Mouse (Mus musculus) myocyte (in vitro differentiated cells): ENCODE results near the gene Aif1. TPM values are rescaled to one million over a fixed set of nuclear protein-coding genes. Genes with fewer than 3 reads are reported as not detected.

ENCODE experiments used
- H3K27me3 ChIP-seq: one replicate; pipeline ENCODE4 v1.6.1; 2011; ENCODE audit not compliant: control insufficient read depth, insufficient read depth, insufficient read length
- H3K36me3 ChIP-seq: one replicate; pipeline ENCODE4 v1.6.1; 2011; ENCODE audit not compliant: control insufficient read depth, insufficient read depth
- H3K4me2 ChIP-seq: one replicate; pipeline ENCODE4 v1.6.1; 2011; ENCODE audit warnings: low read depth, control low read depth
- H3K4me3 ChIP-seq: one replicate; pipeline ENCODE4 v1.5.1; 2011; ENCODE audit warnings: mild to moderate bottlenecking, control low read depth, moderate library complexity
- H3K79me2 ChIP-seq: one replicate; pipeline ENCODE4 v1.6.1; 2011; ENCODE audit not compliant: control insufficient read depth, insufficient read depth
- H3ac ChIP-seq: one replicate; pipeline ENCODE4 v1.6.1; 2011; ENCODE audit not compliant: control insufficient read depth, insufficient read length
- CEBPB ChIP-seq: IDR thresholded peaks from 2 replicates; pipeline ENCODE4 v1.6.1; 2011; ENCODE audit warnings: mild to moderate bottlenecking, moderate library complexity; ENCODE audit not compliant: poor library complexity, insufficient read depth, severe bottlenecking
- E2F4 ChIP-seq: IDR thresholded peaks from one replicate; pipeline ENCODE4 v1.6.1; 2011; ENCODE audit warnings: mild to moderate bottlenecking, control low read depth, moderate library complexity; ENCODE audit not compliant: insufficient read depth
- MAX ChIP-seq: IDR thresholded peaks from one replicate; pipeline ENCODE4 v1.6.1; 2011; ENCODE audit warnings: low read depth, mild to moderate bottlenecking, control low read depth
- MYOD1 ChIP-seq, 3 experiments: IDR thresholded peaks; one replicate each; pipeline ENCODE4 v1.6.1; 2011; ENCODE audit warnings: control low read depth in 2 of 3, low read depth in 2 of 3, mild to moderate bottlenecking in 2 of 3, moderate library complexity in 1 of 3; ENCODE audit not compliant: insufficient read length in 2 of 3, control insufficient read depth in 1 of 3
- MYOG ChIP-seq, 3 experiments: IDR thresholded peaks; one replicate each; pipeline ENCODE4 v1.6.1; 2011; ENCODE audit warnings: control low read depth in 2 of 3, low read depth in 2 of 3, mild to moderate bottlenecking in 2 of 3; ENCODE audit not compliant: insufficient read length in 2 of 3, control insufficient read depth in 1 of 3, insufficient read depth in 1 of 3
- POLR2A ChIP-seq: IDR thresholded peaks from one replicate; pipeline ENCODE4 v1.6.1; 2011; ENCODE audit warnings: low read depth, mild to moderate bottlenecking, control low read depth, moderate library complexity; ENCODE audit not compliant: insufficient read length
- POLR2AphosphoS2 ChIP-seq: IDR thresholded peaks from one replicate; pipeline ENCODE4 v1.6.1; 2011; ENCODE audit warnings: low read depth, control low read depth; ENCODE audit not compliant: insufficient read length
- REST ChIP-seq: IDR thresholded peaks from one replicate; pipeline ENCODE4 v1.6.1; 2011; ENCODE audit warnings: mild to moderate bottlenecking, control low read depth, moderate library complexity; ENCODE audit not compliant: insufficient read depth, insufficient read length
- SRF ChIP-seq: IDR thresholded peaks from one replicate; pipeline ENCODE4 v1.6.1; 2011; ENCODE audit warnings: low read depth; ENCODE audit not compliant: control insufficient read depth, insufficient read length
- TCF12 ChIP-seq: IDR thresholded peaks from one replicate; pipeline ENCODE4 v1.6.1; 2011; ENCODE audit warnings: mild to moderate bottlenecking, control low read depth; ENCODE audit not compliant: poor library complexity, insufficient read depth, severe bottlenecking
- TCF3 ChIP-seq: IDR thresholded peaks from one replicate; pipeline ENCODE4 v1.6.1; 2011; ENCODE audit warnings: low read depth, control low read depth; ENCODE audit not compliant: insufficient read length
- USF1 ChIP-seq: IDR thresholded peaks from one replicate; pipeline ENCODE4 v1.6.1; 2011; ENCODE audit warnings: low read depth, mild to moderate bottlenecking, control low read depth, moderate library complexity
- polyA plus RNA-seq: library from polyadenylated mRNA; unstranded; fragments of >200 nt; fragmentation: generic; extraction: Trizol; gene quantifications from one replicate; pipeline ENCODE4 v1.2.1, GENCODE M21; 2012; ENCODE audit warnings: missing spikeins

The Aif1 gene
- polyA plus RNA-seq, 1 experiment = not detected

DNA sequence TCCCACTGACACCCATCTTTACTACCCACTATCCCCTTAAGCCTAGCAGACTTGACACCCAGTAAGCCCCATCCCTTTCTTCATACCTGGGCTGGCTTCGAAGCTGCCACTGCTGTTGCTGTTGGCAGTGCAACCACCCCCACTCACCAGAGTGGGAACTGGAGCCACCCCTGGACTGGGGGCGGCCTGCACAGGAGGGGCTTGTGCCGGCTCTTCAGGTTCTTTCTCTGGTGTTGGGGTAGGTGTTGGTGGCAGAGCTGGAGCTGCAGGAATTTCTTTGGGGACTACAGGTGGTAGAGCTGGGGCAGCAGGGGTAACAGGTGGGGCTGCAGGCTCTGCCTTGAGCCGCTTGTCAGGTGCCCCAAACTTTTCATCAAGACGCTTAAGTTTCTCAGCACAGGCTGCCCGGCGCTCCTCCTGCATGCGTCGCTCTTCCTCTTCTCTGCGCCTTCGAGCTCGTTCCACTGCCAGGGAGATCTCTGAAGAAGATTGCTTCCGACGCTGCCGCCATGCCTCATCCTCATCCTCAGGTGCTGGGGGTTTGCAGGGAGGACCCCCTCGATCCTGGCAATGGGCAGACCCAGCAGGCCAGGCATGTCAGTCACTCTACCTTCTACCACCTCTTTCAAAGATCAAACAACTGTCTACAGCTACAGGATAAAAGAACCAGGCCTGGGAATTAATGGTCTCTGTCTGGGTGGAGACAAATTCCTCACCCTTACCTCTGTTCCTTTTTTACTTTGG, 16.8 kb downstream of the Aif1 start:
- H3ac ChIP-seq = no peak overlapping the region
- no peak overlapping the region for H3K4me3 ChIP-seq
- H3K36me3 ChIP-seq = peaks cover 46% of the 10 kb centered on the region
- TF ChIP-seq REST (no peak), MAX (no peak), USF1 (no peak), POLR2AphosphoS2 (peak; percentile 40), TCF12 (no peak), TCF3 (no peak), POLR2A (peak; percentile 14), MYOG (IDR thresholded peaks at IDR 0.05; ENCODE audit: control insufficient read depth in 1 of 3, insufficient read depth in 1 of 3, insufficient read length in 2 of 3, low read depth in 2 of 3) (no peak)
- H3K79me2 ChIP-seq = peaks cover 59% of the 10 kb centered on the region
- H3K27me3 ChIP-seq = no peaks in the 10 kb centered on the region
- H3K4me2 ChIP-seq = no peak overlapping the region

DNA sequence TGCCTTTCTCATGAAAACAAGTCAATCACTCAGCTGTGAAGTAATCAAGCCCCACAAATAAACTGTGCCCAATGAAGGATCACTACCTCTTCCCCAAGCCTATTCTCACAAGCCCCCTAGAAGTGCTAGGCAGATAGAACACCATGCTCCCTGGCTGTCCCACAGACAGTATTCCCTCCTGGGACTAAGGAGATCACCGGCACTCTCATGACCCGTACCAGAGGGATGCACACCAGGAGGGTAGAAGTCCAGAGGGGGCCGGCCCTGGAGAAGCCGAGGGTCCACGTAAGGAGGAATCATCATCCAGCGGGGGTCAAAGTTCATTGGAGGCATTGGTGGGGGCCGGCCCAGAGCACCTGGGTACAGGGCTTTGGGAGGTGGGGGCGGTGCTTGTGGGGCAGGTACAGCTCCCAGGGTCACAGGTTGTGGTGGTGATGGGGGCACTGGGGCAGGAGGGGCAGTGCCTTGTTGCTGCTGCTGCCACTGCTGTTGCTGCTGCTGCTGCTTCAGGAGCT, 18.1 kb downstream of the Aif1 start:
- no peaks in the 10 kb centered on the region for H3K27me3 ChIP-seq
- peaks cover 46% of the 10 kb centered on the region for H3K79me2 ChIP-seq
- H3K4me3 ChIP-seq = no peak overlapping the region
- TF ChIP-seq MYOG (IDR thresholded peaks at IDR 0.05; ENCODE audit: control insufficient read depth in 1 of 3, insufficient read depth in 1 of 3, insufficient read length in 2 of 3, low read depth in 2 of 3) (no peak), TCF3 (no peak), POLR2AphosphoS2 (no peak), E2F4 (no peak), USF1 (no peak), REST (no peak)
- H3ac ChIP-seq = no peak overlapping the region
- no peak overlapping the region for H3K4me2 ChIP-seq
- peaks cover 53% of the 10 kb centered on the region for H3K36me3 ChIP-seq

DNA sequence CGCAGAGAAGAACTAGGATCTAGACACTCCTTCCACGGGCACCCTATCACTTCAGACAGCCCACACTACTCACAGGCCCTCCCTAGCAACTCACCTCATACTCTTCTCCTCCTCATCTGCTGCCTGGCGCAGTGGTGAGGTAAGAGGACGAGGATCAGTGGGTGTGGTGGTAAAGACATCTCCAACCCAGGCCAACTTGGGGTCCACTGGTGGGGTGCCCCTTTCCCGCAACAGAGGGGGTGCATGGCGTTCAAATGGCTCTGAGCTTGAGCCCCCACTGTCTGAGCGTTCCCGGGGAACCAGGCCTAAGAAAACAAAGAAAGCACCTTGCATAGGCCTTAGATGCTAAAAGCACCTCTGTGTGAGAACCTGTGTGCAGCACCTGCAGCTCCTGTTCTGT, 18.6 kb downstream of the Aif1 start:
- TF ChIP-seq POLR2AphosphoS2 (peak; percentile 24), USF1 (no peak)
- H3K4me2 ChIP-seq = no peak overlapping the region
- H3K4me3 ChIP-seq = no peak overlapping the region
- H3K79me2 ChIP-seq = peaks cover 41% of the 10 kb centered on the region
- no peaks in the 10 kb centered on the region for H3K27me3 ChIP-seq
- peaks cover 53% of the 10 kb centered on the region for H3K36me3 ChIP-seq
- H3ac ChIP-seq = no peak overlapping the region

DNA sequence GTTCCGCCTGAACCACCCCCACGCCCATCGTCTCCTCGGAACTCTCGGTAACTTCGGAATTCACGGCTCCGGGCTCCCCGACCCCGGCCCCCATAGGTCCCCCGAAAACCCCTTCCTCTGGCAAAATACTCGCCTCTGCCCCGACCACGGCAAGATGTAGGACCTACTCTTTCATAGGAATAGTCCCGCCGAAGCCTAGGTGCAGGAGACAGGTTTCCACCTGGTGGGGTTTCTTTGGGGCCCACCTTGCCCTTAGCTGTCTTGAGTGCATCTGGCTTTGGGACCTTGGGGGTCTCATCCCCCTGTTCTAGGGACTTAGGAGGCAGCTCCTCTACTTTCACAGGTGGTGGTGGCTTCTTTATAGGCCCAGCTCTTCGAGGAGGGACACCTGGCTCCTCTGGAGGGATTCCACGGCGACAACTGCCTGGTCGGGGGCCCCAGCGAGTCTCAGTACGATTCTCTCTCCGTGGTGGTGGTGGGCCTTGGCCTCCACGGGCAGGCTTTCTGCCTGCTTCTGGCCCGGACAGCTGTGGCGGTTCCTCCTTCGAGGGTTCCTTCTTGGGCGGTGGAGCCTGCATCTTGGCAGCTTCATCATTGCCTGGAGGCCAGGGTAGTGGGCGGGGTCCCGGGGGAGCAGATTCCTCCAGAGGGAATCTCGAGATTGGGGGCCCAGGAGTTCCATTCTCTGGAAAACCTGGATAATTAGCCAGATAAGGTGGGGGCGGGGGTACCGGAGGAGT, 19.2 kb downstream of the Aif1 start:
- Histone ChIP-seq H3ac (no peak overlapping the region), H3K36me3 (peaks cover 48% of the 10 kb centered on the region), H3K79me2 (peaks cover 35% of the 10 kb centered on the region), H3K4me2 (no peak overlapping the region), H3K4me3 (no peak overlapping the region), H3K27me3 (no peaks in the 10 kb centered on the region)
- TF ChIP-seq POLR2A = no peak
- no peak for TF ChIP-seq CEBPB
- no peak for TF ChIP-seq MYOG (IDR thresholded peaks at IDR 0.05; ENCODE audit: control insufficient read depth in 1 of 3, insufficient read depth in 1 of 3, insufficient read length in 2 of 3, low read depth in 2 of 3)
- TF ChIP-seq TCF12 = no peak
- no peak for TF ChIP-seq SRF
- TF ChIP-seq MAX = no peak

DNA sequence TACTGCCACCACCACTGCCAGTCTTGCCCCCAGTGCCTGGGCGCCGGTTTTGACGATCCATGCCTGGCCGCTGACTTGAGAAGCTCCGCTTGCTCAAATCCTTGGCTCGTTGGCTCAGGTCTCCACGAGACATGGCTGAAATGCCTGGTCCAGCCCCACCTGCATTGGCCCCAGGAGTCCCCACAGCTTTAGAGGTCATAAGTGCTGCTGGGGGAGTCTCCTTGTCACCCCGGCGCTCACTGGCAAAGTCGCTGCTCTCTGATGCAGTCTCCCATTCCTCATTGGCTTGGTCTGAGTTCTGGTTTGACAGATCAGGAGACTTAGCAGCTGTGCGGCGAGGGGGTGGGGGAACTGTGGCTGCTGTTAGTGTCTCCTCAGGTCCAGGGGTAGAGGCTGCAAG, 20.4 kb downstream of the Aif1 start:
- no peak overlapping the region for H3K4me3 ChIP-seq
- H3K36me3 ChIP-seq = peaks cover 38% of the 10 kb centered on the region
- no peaks in the 10 kb centered on the region for H3K27me3 ChIP-seq
- no peak overlapping the region for H3K4me2 ChIP-seq
- H3ac ChIP-seq = no peak overlapping the region
- H3K79me2 ChIP-seq = peaks cover 23% of the 10 kb centered on the region
- no peak for TF ChIP-seq TCF12
- TF ChIP-seq REST = no peak
- TF ChIP-seq TCF3 = no peak
- TF ChIP-seq POLR2A = no peak
- TF ChIP-seq MYOD1 (IDR thresholded peaks at IDR 0.05; ENCODE audit: control insufficient read depth in 1 of 3, insufficient read length in 2 of 3, low read depth in 2 of 3) = no peak
- TF ChIP-seq SRF = no peak
- TF ChIP-seq MAX = no peak
- no peak for TF ChIP-seq E2F4
- TF ChIP-seq CEBPB = no peak
- TF ChIP-seq MYOG (IDR thresholded peaks at IDR 0.05; ENCODE audit: control insufficient read depth in 1 of 3, insufficient read depth in 1 of 3, insufficient read length in 2 of 3, low read depth in 2 of 3) = no peak
